Mouse (Mus musculus) intestine, embryonic 14.5 days (tissue): Measurements from ENCODE around the gene Pcgf1. TPM values are rescaled to one million over a fixed set of nuclear protein-coding genes. Genes with fewer than 3 reads are reported as not detected.
A peak's percentile ranks its signal among the peaks of the same experiment; 100 is the strongest.

ENCODE experiments used
- ATAC-seq: fragments of 200-750 bp; cut with Nextera tagmentation; replicated peaks from 2 replicates; pipeline ENCODE4 v1.8.0; 2017; ENCODE audit warnings: low read depth, moderate number of reproducible peaks, moderate TSS enrichment, moderate library complexity; ENCODE audit not compliant: low FRiP score, low TSS enrichment
- DNase-seq: peaks from one replicate; pipeline ENCODE4 v3.0.0-alpha.2; 2018; ENCODE audit warnings: low spot score
- H3K27ac ChIP-seq: fragments of 300-500 bp; sonication (generic); 2 replicates; pipeline ENCODE4 v1.5.1; 2014; ENCODE audit warnings: low read depth, mild to moderate bottlenecking, control low read depth
- H3K27me3 ChIP-seq: fragments of 300-500 bp; sonication (generic); replicated peaks from 2 replicates; pipeline ENCODE4 v1.6.1; 2014; ENCODE audit warnings: low read length, control low read depth; ENCODE audit not compliant: control insufficient read depth, insufficient read depth
- H3K36me3 ChIP-seq: fragments of 300-500 bp; sonication (generic); 2 replicates; pipeline ENCODE4 v1.6.1; 2014; ENCODE audit warnings: low read length, control low read depth; ENCODE audit not compliant: control insufficient read depth, insufficient read depth
- H3K4me1 ChIP-seq: fragments of 300-500 bp; sonication (generic); replicated peaks from 2 replicates; pipeline ENCODE4 v1.6.1; 2014; ENCODE audit warnings: low read length, control low read depth, mixed read lengths; ENCODE audit not compliant: control insufficient read depth, insufficient read depth
- H3K4me2 ChIP-seq: fragments of 300-500 bp; sonication (generic); 2 replicates; pipeline ENCODE4 v1.6.1; 2014; ENCODE audit warnings: low read length
- H3K4me3 ChIP-seq: fragments of 300-500 bp; sonication (generic); 2 replicates; pipeline ENCODE4 v1.5.1; 2014; ENCODE audit warnings: low read depth, low read length, control low read depth, mixed read lengths
- H3K9ac ChIP-seq: fragments of 300-500 bp; sonication (generic); 2 replicates; pipeline ENCODE4 v1.6.1; 2014; ENCODE audit warnings: mild to moderate bottlenecking, low read length
- H3K9me3 ChIP-seq: fragments of 300-500 bp; sonication (generic); 2 replicates; pipeline ENCODE4 v1.6.1; 2016; ENCODE audit warnings: low read length, control low read depth; ENCODE audit not compliant: control insufficient read depth
- WGBS: fragments of 180-500 bp; shearing (Covaris S2); extraction: QIAGEN DNeasy Blood & Tissue Kit; methylation state at CpG from one replicate; pipeline ENCODE4 v1.1.7; 2014; 5-methylcytosine and 5-hydroxymethylcytosine counted together
- polyA plus RNA-seq: library from polyadenylated mRNA; unstranded; fragments of >200 nt; fragmentation: Nextera tagmentation; extraction: Ambion mirVana; gene quantifications from 2 replicates; pipeline ENCODE4 v1.2.1, GENCODE M21; 2014

The Pcgf1 gene
- polyA plus RNA-seq, 1 experiment from 2014 or later = 45.5 TPM

- Histone ChIP-seq H3K4me2 (peak within 1 kb of the TSS; percentile 79), H3K9ac (peak within 1 kb of the TSS; percentile 79), H3K36me3 (peaks cover 32% of the 10 kb centered on the region), H3K27me3 (no peaks in the 10 kb centered on the region), H3K9me3 (no peaks in the 10 kb centered on the region), H3K4me3 (peak within 1 kb of the TSS; percentile 99), H3K27ac (peak within 1 kb of the TSS; percentile 70), H3K4me1 (peaks cover 25% of the 10 kb centered on the region)
- DNase-seq (peak; percentile 97), ATAC-seq (peak; percentile 94)
- WGBS = under 1% methylated on average over 63 of the region's 64 CpGs
Observed at GRCm38 (mm10) chr6:83054074-83054851, 23.4 kb upstream of the Pcgf1 start, which contains the start of gene Aup1. TSS of gene Aup1 (plus strand) at chr6:83054521.

GRCm38 (mm10) chr6:83054871-83055431, 22.7 kb upstream of the Pcgf1 start, which contains the start of gene Htra2:
TSS of gene Htra2 (minus strand) at chr6:83055273.
- peaks cover 25% of the 10 kb centered on the region for H3K4me1 ChIP-seq
- peak within 1 kb of the TSS; percentile 79 for H3K4me2 ChIP-seq
- H3K27ac ChIP-seq = peak within 1 kb of the TSS; percentile 70
- peak within 1 kb of the TSS; percentile 99 for H3K4me3 ChIP-seq
- no peak for DNase-seq
- WGBS = under 1% methylated on average over 50 of the region's 50 CpGs
- H3K27me3 ChIP-seq = no peaks in the 10 kb centered on the region
- H3K36me3 ChIP-seq = peaks cover 32% of the 10 kb centered on the region
- peak within 1 kb of the TSS; percentile 79 for H3K9ac ChIP-seq
- no peak; the same call in none of the 2 replicates for ATAC-seq
- H3K9me3 ChIP-seq = no peaks in the 10 kb centered on the region

- H3K9ac ChIP-seq = peak within 1 kb of the TSS; percentile 17; the same call in 1 of the 2 replicates
- peaks cover 14% of the 10 kb centered on the region for H3K36me3 ChIP-seq
- DNase-seq (peak; percentile 72), ATAC-seq (peak; percentile 47)
- H3K4me1 ChIP-seq = peaks cover 16% of the 10 kb centered on the region
- H3K9me3 ChIP-seq = no peaks in the 10 kb centered on the region
- WGBS = 48% methylated on average over 3 of the region's 3 CpGs
- H3K27ac ChIP-seq = peak within 1 kb of the TSS; percentile 39; the same call in 1 of the 2 replicates
- peak within 1 kb of the TSS; percentile 22 for H3K4me3 ChIP-seq
- peak within 1 kb of the TSS; percentile 35 for H3K4me2 ChIP-seq
- peaks cover 15% of the 10 kb centered on the region for H3K27me3 ChIP-seq
Observed at GRCm38 (mm10) chr6:83057790-83058189, 19.9 kb upstream of the Pcgf1 start, which contains the start of gene Dqx1. TSS of gene Dqx1 (plus strand) at chr6:83057844.

- Histone ChIP-seq H3K9ac (no peak overlapping the region; the same call in 1 of the 2 replicates), H3K36me3 (peaks cover 14% of the 10 kb centered on the region), H3K4me2 (peak overlapping the region; percentile 35), H3K4me1 (peaks cover 10% of the 10 kb centered on the region; the same call in 1 of the 2 replicates), H3K27ac (peak overlapping the region; percentile 39; the same call in 1 of the 2 replicates), H3K27me3 (peaks cover 24% of the 10 kb centered on the region), H3K9me3 (no peaks in the 10 kb centered on the region), H3K4me3 (no peak overlapping the region; the same call in 1 of the 2 replicates)
- DNase-seq (no peak), ATAC-seq (no peak)
- 87% methylated on average over 2 of the region's 2 CpGs for WGBS
Observed at GRCm38 (mm10) chr6:83058725-83059124, 18.9 kb upstream of the Pcgf1 start.

GRCm38 (mm10) chr6:83065995-83066394, 11.7 kb upstream of the Pcgf1 start:
- H3K4me3 ChIP-seq = no peak overlapping the region
- WGBS = 39% methylated on average over 8 of the region's 8 CpGs
- no peaks in the 10 kb centered on the region; the same call in 1 of the 2 replicates for H3K4me1 ChIP-seq
- H3K9me3 ChIP-seq = no peaks in the 10 kb centered on the region
- H3K4me2 ChIP-seq = no peak overlapping the region
- no peak overlapping the region for H3K9ac ChIP-seq
- DNase-seq (no peak), ATAC-seq (no peak)
- H3K27ac ChIP-seq = no peak overlapping the region
- H3K36me3 ChIP-seq = no peaks in the 10 kb centered on the region
- peaks cover 97% of the 10 kb centered on the region for H3K27me3 ChIP-seq

- H3K27me3 ChIP-seq = peaks cover 100% of the 10 kb centered on the region
- H3K27ac ChIP-seq = no peak overlapping the region
- H3K9me3 ChIP-seq = no peaks in the 10 kb centered on the region
- 33% methylated on average over 6 of the region's 6 CpGs for WGBS
- no peak overlapping the region for H3K4me2 ChIP-seq
- no peaks in the 10 kb centered on the region for H3K36me3 ChIP-seq
- no peaks in the 10 kb centered on the region; the same call in none of the 2 replicates for H3K4me1 ChIP-seq
- no peak for ATAC-seq
- H3K4me3 ChIP-seq = no peak overlapping the region
- no peak for DNase-seq
- H3K9ac ChIP-seq = no peak overlapping the region
Observed at GRCm38 (mm10) chr6:83066441-83066840, 11.2 kb upstream of the Pcgf1 start.

- Histone ChIP-seq H3K4me2 (peak overlapping the region; percentile 36; the same call in 1 of the 2 replicates), H3K9ac (no peak overlapping the region), H3K4me1 (no peaks in the 10 kb centered on the region; the same call in none of the 2 replicates), H3K36me3 (no peaks in the 10 kb centered on the region), H3K27ac (no peak overlapping the region), H3K9me3 (no peaks in the 10 kb centered on the region), H3K27me3 (peaks cover 99% of the 10 kb centered on the region), H3K4me3 (peak overlapping the region; percentile 24)
- ATAC-seq = no peak
- DNase-seq = no peak
- 7% methylated on average over 8 of the region's 8 CpGs for WGBS
Observed at GRCm38 (mm10) chr6:83068221-83068620, 9.4 kb upstream of the Pcgf1 start.

- peaks cover 98% of the 10 kb centered on the region for H3K27me3 ChIP-seq
- H3K4me1 ChIP-seq = no peaks in the 10 kb centered on the region; the same call in none of the 2 replicates
- no peaks in the 10 kb centered on the region for H3K36me3 ChIP-seq
- ATAC-seq (no peak), DNase-seq (no peak)
- peak overlapping the region; percentile 36 for H3K4me2 ChIP-seq
- no peak overlapping the region for H3K27ac ChIP-seq
- H3K4me3 ChIP-seq = peak overlapping the region; percentile 24
- H3K9me3 ChIP-seq = no peaks in the 10 kb centered on the region
- under 1% methylated on average over 80 of the region's 81 CpGs for WGBS
- H3K9ac ChIP-seq = no peak overlapping the region; the same call in 1 of the 2 replicates
Observed at GRCm38 (mm10) chr6:83068706-83069487, 8.8 kb upstream of the Pcgf1 start.
